12 mouse cellular contexts compared by ENCODE assay signal in the genomic region with DNA sequence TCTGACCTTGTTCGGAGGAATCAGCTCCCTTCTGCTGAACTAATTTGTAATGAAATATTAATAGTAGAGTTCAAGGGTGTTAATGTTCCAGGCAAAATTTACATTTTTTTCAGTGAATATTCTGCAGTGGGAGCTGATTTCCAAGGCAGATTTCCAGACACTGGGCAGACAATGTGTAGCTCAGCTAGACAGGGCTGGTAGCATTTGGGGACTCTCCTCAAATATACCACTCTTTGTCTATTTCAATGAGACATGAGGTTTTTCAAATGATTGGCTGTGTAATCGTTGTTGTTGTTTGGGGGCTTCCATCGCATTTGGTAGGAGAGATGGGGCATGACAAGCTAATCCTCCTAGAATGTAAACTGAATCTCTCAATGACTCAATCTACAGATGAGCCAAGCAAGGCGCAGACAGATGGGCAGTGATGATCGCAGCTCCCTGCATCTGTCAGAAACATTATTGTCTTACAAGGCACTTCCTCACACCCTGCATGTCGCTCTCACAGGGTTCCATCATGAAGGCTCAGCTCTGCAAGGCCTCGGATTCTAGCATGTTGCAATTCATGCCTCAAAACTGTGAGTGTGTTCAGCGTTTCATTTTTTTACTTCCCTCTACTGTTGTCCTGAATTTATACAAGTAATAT.
DNase-seq lines count a peak whose midpoint lies in the region; ATAC-seq and TF ChIP-seq lines count a peak whose summit lies in the region.
"Had no signal": no experiment of that assay in that cellular context is flagged by ENCODE, and none has a peak within 500 bp of the region (broad histone marks: within the 10 kb centered on the region; RNA-seq: fewer than 3 reads in every experiment).

No protein-coding gene starts in this region.

- no peak for TF ChIP-seq CTCF in heart, adult 2 months (IDR thresholded peaks at IDR 0.05)

- no peak overlapping the region for H3K4me3 ChIP-seq in midbrain, embryonic 12.5 days
- no peak overlapping the region for H3K4me3 ChIP-seq in heart, adult 2 months
- H3K4me3 ChIP-seq: heart, embryonic 10.5 days; layer of hippocampus, adult 2 months had no signal

- peak; percentile 28 for DNase-seq in layer of hippocampus, adult 11-12 months (ENCODE audit: low spot score)
- no peak for DNase-seq in layer of hippocampus, postnatal 25 days (ENCODE audit: extremely low spot score in 1 of 2, low spot score in 1 of 2)
- peak; percentile 15 to 36 for DNase-seq in right cerebral cortex, adult 2 months (ENCODE audit: low spot score in 2 of 2)
- DNase-seq in right cerebral cortex, postnatal 25 days: no peak
- DNase-seq in heart, adult 2 months: no peak
- DNase-seq in gastrocnemius, postnatal 36 days: no peak
- DNase-seq: kidney, adult 9 months; lung, postnatal 14 days had no signal

- intact Hi-C loops in heart, adult 2 months (cut with DNase I): no loop called here
- intact Hi-C loops in gastrocnemius, postnatal 36 days (cut with DNase I): no loop called here

- no peaks in the 10 kb centered on the region; the same call in 1 of the 2 replicates for H3K4me1 ChIP-seq in midbrain, embryonic 12.5 days
- no peaks in the 10 kb centered on the region; the same call in 1 of the 2 replicates for H3K4me1 ChIP-seq in heart, adult 2 months (ENCODE audit: control insufficient read depth, insufficient read depth, low read length)
- H3K4me1 ChIP-seq: heart, embryonic 10.5 days had no signal

- 61% methylated on average over 8 of the region's 8 CpGs for WGBS in midbrain, embryonic 12.5 days
- WGBS in heart, adult 2 months: 78% methylated on average over 8 of the region's 8 CpGs

- H3K4me2 ChIP-seq in midbrain, embryonic 12.5 days (replicated peaks): no peak overlapping the region

- H3K27ac ChIP-seq in midbrain, embryonic 12.5 days (replicated peaks): peak overlapping the region; percentile 66
- H3K27ac ChIP-seq in heart, adult 2 months: no peak overlapping the region
- H3K27ac ChIP-seq: heart, embryonic 10.5 days; layer of hippocampus, adult 2 months had no signal

- no peak overlapping the region for H3K9ac ChIP-seq in midbrain, embryonic 12.5 days (replicated peaks)
- H3K9ac ChIP-seq in heart, adult 2 months (ENCODE audit: low read depth, low read length): no peak overlapping the region

- ATAC-seq in midbrain, embryonic 12.5 days (ENCODE audit: low FRiP score, low read depth): peak; percentile 62; the same call in 1 of the 2 replicates

- TF ChIP-seq EP300 in heart, adult 2 months (IDR thresholded peaks at IDR 0.05; ENCODE audit: insufficient read depth, low read depth, low read length): no peak

- no peaks in the 10 kb centered on the region for H3K79me2 ChIP-seq in heart, adult 2 months (replicated peaks; ENCODE audit: control insufficient read depth, insufficient read depth, low read length)

- TF ChIP-seq POLR2A in heart, adult 2 months (IDR thresholded peaks at IDR 0.05; ENCODE audit: insufficient read depth, low read depth, low read length): no peak

- H3K9me3 ChIP-seq in midbrain, embryonic 12.5 days: no peaks in the 10 kb centered on the region
- H3K9me3 ChIP-seq: heart, embryonic 10.5 days had no signal

- no peaks in the 10 kb centered on the region for H3K27me3 ChIP-seq in midbrain, embryonic 12.5 days
- no peaks in the 10 kb centered on the region for H3K27me3 ChIP-seq in heart, adult 2 months (ENCODE audit: control insufficient read depth, insufficient read depth, low read length)
- H3K27me3 ChIP-seq: CH12.LX had no signal

- H3K36me3 ChIP-seq in midbrain, embryonic 12.5 days: no peaks in the 10 kb centered on the region
- no peaks in the 10 kb centered on the region for H3K36me3 ChIP-seq in heart, adult 2 months (ENCODE audit: control insufficient read depth, insufficient read depth, low read length)
- H3K36me3 ChIP-seq: heart, embryonic 10.5 days had no signal

Comparison
In these comparisons a context has a peak if more than half of its experiments do, and no peak if none do; other contexts are left out.
1. DNase-seq: peak in layer of hippocampus, adult 11-12 months (single experiment) and right cerebral cortex, adult 2 months (2 of 2); none in layer of hippocampus, postnatal 25 days (0 of 2), right cerebral cortex, postnatal 25 days (single experiment), heart, adult 2 months (0 of 2) and gastrocnemius, postnatal 36 days (0 of 2).